Mouse (Mus musculus): ENCODE measurements at regions not wholly inside any gene's neighbourhood (a gene's known extent, or its start where the extent isn't known, plus 50 kb on each side); places are given as distances from the start of the nearest gene placed in this dataset.
"Not testable (repeated sequence)": the region's sequence is repeated elsewhere in the genome, so short reads cannot be mapped to it uniquely, and the experiment has no call there.

- no peak for DNase-seq
- intact Hi-C loops (cut with DNase I) = no loop called here
Observed at GRCm38 (mm10) chr14:74180066-74180465, 460.6 kb upstream of the Htr2a start.

- DNase-seq = no peak
- intact Hi-C loops (cut with DNase I) = no loop called here
Observed at GRCm38 (mm10) chr14:74182996-74183395, 457.6 kb upstream of the Htr2a start.

GRCm38 (mm10) chr14:74201710-74202109, 438.9 kb upstream of the Htr2a start:
- intact Hi-C loops (cut with DNase I) = no loop called here
- DNase-seq = no peak

DNA sequence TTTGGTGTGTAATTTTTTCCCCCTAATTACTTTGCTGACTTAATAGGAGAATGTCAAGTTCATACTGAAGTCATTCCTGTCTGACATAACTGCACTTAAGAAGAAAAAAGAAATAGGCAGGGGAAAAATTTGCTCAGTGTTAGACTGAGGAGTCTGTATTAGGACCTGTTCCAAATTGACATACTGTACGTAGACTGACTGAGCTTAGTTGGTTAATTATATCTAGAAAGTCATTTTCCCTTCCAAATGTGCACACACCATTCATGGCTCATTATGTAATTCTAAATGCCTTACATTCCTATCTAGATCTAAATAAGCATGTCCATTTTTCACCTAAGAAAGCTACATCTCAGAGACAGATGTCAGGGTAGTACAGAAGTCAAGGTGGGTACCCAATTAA, 435.6 kb upstream of the Htr2a start:
- no peak for DNase-seq
- intact Hi-C loops (cut with DNase I) = no loop called here

DNA sequence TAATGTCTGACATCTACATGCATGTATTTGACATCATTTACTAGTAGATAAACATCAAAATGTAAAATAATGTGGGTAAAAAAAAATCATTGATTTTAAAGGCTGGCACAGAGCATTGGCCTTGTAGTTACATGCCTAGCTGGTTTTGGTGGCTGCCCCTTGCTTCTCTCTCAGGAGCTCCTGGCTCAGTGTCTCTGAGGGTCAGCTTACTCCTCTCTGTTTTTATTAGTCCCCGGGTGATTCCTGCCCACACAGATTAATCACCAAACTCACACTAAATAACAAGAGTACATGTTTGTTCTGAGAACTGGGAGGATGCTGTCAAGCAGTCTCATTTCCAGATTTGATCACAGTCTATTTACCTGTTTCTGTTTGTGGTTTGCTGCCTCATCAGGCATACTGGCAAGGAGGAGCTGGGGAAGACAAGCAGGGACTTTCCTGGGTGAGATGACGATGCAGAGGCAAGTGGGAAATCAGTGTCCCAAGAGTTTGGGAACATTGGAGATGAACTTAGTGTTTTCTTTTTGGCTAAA, 422.7 kb upstream of the Htr2a start:
- intact Hi-C loops (cut with DNase I) = no loop called here
- DNase-seq = no peak

GRCm38 (mm10) chr14:74219761-74220160, 420.9 kb upstream of the Htr2a start:
- intact Hi-C loops (cut with DNase I) = no loop called here
- DNase-seq = no peak

- no peak for DNase-seq
- intact Hi-C loops (cut with DNase I) = no loop called here
Observed at GRCm38 (mm10) chr14:74222093-74222492, 418.5 kb upstream of the Htr2a start.

- intact Hi-C loops (cut with DNase I) = no loop called here
- no peak for DNase-seq
Observed at GRCm38 (mm10) chr14:74229560-74230187, 411.0 kb upstream of the Htr2a start.

DNA sequence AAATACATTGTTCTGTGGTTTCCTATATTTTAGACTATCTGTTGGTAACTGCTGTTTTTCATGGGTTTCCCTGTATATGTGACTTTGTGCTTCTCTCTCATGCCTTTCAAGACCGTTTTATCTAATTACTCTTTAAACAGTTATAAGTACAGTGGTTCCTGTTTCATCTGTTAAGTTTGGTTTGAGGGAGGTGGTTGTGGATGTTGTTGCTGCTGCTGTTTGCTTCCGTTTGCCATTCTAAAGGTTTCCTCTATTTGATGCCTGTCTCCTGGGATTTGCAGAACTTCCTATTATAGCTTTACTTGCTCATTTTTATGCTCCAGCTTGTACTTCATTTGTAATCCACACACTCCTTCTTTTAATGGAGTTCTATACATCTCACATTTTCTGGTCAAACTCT, 400.4 kb upstream of the Htr2a start:
- intact Hi-C loops (cut with DNase I) = no loop called here

DNA sequence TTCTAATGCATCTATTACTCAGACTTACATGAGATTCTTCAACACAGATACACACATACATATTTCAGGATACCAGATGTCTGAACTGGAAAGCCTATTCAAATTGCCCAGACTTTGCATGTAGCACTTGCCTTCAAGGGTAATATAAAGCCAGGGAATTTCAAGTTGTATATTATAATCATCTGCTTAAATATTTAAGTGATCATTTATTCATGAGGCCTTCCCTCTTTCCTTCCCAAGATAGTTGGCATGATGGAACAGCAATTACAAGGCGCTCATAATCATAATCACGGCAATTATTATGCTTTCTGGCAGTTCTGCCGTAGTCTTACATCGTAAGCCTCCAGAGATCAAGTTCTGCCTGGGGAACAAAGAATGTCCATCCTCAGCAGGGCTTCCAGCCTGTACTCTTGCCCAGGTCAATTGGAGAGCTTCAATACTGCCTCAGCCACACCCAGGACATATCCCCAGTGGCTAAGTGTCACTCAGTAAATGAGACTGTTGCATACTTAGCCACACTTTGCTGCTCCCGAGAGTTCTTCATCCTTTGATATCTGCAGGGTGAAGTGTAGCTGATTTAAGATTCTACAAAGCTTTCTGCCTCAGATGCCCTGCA, 391.3 kb upstream of the Htr2a start:
- DNase-seq = no peak
- intact Hi-C loops (cut with DNase I) = no loop called here

More for the DNA sequence above, 400.4 kb upstream of the Htr2a start:
- DNase-seq = no peak

GRCm38 (mm10) chr14:74250021-74250420, 390.6 kb upstream of the Htr2a start:
- intact Hi-C loops (cut with DNase I) = no loop called here
- peak; percentile 8 to 14 for DNase-seq

- intact Hi-C loops (cut with DNase I) = no loop called here
- no peak for DNase-seq
Observed at GRCm38 (mm10) chr14:74252189-74253145, 388.2 kb upstream of the Htr2a start.

- no peak for DNase-seq
Observed at GRCm38 (mm10) chr14:74255000-74255399, 385.6 kb upstream of the Htr2a start.

DNA sequence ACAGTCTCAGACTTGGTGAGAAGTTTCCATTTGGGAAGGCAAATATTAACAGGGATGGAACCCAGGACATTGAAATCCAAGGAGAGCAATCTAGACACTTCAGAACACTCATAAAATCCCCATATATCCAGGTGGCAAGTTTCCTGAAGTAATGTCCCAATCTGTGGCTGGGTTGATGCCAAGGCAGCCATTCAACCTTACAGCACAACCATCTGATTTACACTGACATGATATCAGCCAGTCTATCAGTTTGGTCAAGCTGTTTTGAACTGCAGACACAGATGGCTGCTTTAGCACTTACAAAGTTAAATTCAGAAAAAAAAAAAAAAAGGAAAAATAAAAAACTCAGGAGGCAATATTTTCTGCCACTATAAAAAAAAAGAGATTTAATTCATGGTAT, 381.2 kb upstream of the Htr2a start:
- intact Hi-C loops (cut with DNase I) = no loop called here
- DNase-seq = no peak

More at GRCm38 (mm10) chr14:74255000-74255399, 385.6 kb upstream of the Htr2a start:
- intact Hi-C loops (cut with DNase I) = no loop called here

- DNase-seq = no peak
- intact Hi-C loops (cut with DNase I) = no loop called here
Observed at GRCm38 (mm10) chr14:74267086-74267485, 373.6 kb upstream of the Htr2a start.

GRCm38 (mm10) chr14:74294560-74294959, 346.1 kb upstream of the Htr2a start:
- DNase-seq = peak in 1 of 2 experiments; percentile 2

DNA sequence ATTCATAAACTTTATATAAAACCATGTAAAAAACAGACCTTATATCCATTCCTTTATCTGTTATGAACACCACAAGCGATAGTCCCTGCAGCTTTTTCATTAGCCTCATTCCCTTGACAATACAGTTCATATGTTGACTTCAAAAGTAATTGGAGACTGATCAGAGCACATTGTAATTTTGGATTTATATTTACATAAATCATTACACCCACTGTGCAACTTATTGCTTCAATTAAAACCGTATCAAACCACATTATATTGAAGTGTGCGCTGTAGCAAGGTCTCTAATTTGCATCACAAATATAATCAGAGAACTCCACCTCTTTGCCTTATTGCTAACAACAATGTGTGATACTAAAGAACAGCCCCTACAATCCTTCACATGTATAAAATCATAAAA, 336.2 kb upstream of the Htr2a start:
- intact Hi-C loops (cut with DNase I) = no loop called here
- DNase-seq = no peak

More at GRCm38 (mm10) chr14:74294560-74294959, 346.1 kb upstream of the Htr2a start:
- intact Hi-C loops (cut with DNase I) = no loop called here

DNA sequence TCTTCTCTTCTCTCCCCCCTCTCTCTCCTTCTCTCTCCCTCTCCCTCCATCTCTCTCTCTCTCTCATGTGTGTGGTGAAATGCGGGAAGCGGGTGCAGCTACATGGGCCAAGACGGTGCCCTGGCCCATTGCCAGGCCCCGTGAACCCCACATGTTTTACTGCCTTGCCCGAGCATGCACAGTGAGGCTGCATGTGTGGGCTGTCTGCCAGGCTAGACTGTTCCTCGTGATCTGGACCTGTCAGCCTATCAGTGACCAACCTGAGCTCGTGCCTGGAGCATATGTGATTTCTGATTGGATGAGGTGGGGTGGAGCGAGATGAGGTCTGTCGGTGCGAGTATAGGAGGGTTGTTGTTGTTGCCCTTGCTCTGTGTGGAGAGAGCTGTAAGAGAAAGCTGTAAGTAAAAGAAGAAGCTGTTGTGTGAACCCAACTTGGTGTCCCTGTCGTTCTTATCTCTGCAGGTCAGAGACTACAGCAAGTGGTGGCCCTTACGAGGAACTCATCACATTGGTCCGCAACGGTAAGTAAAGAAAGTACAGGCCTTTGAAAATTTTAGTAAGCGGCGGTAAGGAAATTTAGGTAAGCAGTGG, 333.8 kb upstream of the Htr2a start:
- intact Hi-C loops (cut with DNase I) = no loop called here
- DNase-seq = no peak

DNA sequence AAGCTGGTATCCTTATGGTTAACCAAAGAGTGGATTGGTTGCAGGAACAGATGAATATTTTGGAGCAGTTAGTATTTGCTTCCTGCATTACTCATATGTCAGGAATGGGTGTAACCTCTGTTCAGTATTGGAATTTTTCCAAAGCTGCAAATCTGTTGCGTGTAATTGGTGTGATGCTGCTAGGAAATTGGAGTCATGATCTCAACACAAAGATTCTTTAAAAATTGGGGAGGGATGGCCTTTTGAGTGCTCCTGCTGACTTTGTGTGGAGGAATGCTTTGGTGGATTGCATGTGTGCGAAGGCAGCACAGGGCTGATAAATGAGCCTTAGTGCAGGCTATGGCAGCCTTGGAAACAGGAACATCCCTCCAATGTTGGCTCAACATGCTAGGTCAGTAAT, 331.2 kb upstream of the Htr2a start:
- DNase-seq; intact Hi-C loops (cut with DNase I): not testable (repeated sequence)

- intact Hi-C loops (cut with DNase I) = no loop called here
- no peak for DNase-seq
Observed at GRCm38 (mm10) chr14:74327291-74327690, 313.3 kb upstream of the Htr2a start.

DNA sequence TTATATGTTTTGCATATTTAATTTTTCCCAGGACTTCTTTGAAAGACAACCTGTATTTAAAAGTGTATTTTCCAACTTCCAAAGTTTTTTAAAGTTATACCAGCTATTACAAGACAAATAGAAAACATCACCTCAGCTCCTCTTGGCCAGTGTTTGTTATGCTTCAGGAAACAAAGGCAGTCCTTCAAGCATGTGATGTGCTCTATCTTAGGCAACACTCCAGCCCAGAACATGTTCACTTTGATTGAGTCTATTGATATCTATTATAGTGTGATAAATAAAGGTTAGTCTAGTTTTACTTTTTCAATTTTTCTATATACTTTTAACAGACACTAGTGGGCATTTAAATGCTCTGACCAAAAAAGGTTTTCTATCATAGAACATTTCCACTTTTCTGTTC, 289.9 kb upstream of the Htr2a start:
- intact Hi-C loops (cut with DNase I) = no loop called here
- no peak for DNase-seq
